Mouse (Mus musculus) B cell, adult 62 days (primary cell): ENCODE data around the gene Fam166a. TPM values are rescaled to one million over a fixed set of nuclear protein-coding genes. Genes with fewer than 3 reads are reported as not detected.

Experiments used
- total RNA-seq: library from RNA; stranded (reverse); gene quantifications from 4 replicates; pipeline ENCODE4 v1.2.4, GENCODE M21; 2023

The Fam166a gene
- total RNA-seq, result 0.89 TPM in 1 of 4 replicates, not detected in the others

DNA sequence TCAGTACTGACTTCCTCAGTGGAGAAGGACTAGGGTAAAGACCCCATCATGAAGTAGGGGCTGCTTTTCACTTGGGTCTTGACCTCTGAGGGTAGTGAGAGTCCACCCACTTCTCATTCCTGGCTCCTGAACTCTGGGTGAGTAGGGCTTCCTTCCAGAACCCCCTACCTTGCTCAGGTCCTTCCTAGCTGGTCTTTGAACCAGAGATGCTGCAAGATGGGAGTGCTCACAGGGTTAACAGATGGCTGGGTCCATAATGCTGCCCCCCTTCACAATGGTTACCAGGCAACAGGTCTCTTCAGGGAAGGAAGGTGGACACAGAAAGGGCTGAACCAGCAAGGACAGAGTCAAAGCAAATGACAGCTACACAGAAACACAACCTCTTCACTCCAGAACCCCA, at the start of gene Fam166a:
Fam166a (plus strand) TSS at position 301 of the 400 bp plus-strand sequence.

DNA sequence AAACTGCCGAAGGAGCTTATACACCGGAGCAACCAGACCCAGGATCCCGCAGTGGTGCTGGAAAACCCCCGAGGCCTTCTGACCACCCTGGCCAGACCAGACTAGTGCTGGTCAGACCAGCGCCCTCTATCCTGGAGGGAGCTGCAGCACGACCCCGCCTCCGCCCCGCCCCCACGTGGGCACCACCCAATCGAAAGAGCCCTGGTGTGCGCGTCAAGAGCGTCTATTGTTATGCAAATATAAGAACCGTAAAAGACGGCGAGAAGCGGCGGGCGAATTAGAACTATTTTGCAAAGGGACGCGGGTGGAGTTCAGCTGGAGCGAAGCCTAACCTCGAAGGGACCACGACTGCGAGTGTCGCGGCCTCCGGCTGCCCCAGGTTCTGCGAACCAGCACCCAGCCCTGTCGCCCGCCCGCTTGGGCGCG, 38.1 kb upstream of the Fam166a start, which contains the start of gene Nrarp:
Nrarp (plus strand) TSS at position 281 of the 426 bp plus-strand sequence.

DNA sequence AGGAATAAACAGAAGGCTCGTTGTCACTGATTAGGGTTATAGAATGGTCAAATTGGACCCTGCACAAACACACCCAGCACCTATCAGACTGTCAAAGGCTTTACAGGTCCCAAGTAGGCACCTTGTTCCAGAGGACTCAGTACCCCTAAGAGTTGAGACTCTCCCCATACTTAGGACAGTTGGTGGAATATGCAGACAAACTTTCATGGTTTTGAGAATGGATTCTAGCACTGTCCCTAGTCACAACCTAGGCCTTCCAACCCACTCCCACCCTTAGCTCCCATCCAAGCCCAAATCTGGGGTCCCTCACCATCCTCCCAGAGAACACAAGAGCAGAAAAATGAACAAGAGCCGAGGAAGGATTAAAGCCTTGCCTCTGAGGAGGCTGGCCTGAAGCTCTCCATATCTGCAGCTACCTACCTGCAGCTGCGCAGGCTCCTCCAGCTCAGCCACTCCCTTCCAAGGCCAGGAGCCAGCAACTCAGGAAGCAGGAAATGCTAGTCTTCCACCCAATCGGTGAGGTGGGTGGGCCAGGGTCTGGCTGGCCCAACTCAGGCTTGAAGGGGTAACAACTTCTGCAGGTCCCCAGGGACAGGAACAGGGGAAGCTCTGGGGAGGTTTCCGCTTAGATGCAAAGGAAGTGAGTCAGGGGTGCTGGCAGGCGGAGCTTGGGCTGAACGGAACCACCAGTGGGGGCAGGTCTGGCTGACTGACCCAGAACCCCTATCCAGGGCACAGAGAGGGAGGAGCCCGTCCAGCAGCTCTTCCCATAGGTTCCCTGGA, 22.2 kb upstream of the Fam166a start, which contains the start of gene Tor4a:
Tor4a (minus strand) TSS at position 715 of the 783 bp plus-strand sequence.

GRCm38 (mm10) chr2:25211121-25211670, 7.3 kb upstream of the Fam166a start, which contains the start of gene Nelfb:
Nelfb (minus strand) TSS chr2:25211489.

GRCm38 (mm10) chr2:25214444-25214843, 4.1 kb upstream of the Fam166a start, which contains the start of gene Stpg3:
Stpg3 (minus strand) TSS chr2:25214637.

GRCm38 (mm10) chr2:25224492-25224765, 5.9 kb downstream of the Fam166a start, which contains the start of gene Tubb4b:
Tubb4b (minus strand) TSS chr2:25224702.

GRCm38 (mm10) chr2:25234050-25234449, 15.5 kb downstream of the Fam166a start, which contains the start of gene Slc34a3:
Slc34a3 (minus strand) TSS chr2:25234364.

DNA sequence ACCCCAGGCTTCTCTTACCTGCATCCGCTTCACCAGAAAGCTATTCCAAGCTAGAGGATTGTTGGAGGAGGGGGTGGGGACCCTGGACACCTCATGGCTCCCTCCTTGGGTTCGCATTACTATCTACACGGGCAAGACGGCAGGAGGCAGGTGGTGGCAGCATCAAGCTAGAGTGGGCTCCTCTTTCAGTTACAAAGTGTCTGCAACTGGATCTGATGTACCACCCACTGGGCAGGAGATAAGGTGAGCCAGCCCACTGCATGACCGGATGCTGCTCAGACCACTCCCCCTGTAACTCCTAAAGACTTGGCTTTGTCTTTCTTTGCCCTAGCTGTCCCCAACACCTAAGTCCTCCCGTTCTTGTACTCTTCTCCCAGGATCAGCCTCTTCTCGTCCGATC, 18.1 kb downstream of the Fam166a start, which contains the start of gene Rnf224:
Rnf224 (minus strand) TSS at position 174 of the 400 bp plus-strand sequence.

DNA sequence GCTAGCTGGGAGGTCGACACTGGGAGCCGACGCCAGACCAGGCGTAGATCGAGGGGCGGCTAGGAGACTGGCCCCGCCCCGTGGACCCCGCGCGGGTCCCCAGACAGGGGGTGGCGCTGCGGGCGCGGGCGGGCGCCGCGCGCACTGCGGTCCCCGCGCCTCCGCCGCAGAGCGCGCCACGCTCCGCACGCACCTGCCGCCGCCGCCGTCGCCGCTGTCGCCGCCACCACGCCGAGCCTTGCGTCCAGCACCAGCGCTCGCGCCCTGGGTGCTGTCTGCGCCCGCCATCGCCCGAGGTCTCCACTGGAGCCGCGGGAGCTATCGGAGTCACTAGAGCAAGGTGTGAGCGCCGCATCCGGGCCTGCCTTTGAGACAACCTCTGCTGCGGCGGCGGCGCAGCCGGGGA, 23.6 kb downstream of the Fam166a start, which contains the start of the genes Rnf208 and Cysrt1:
Rnf208 (plus strand) TSS at position 155 of the 406 bp plus-strand sequence.
Cysrt1 (minus strand) TSS at position 352 of the 406 bp plus-strand sequence.

GRCm38 (mm10) chr2:25246183-25247072, 27.9 kb downstream of the Fam166a start, which contains the start of gene AL732309.1:
AL732309.1 (minus strand) TSS chr2:25246863.

DNA sequence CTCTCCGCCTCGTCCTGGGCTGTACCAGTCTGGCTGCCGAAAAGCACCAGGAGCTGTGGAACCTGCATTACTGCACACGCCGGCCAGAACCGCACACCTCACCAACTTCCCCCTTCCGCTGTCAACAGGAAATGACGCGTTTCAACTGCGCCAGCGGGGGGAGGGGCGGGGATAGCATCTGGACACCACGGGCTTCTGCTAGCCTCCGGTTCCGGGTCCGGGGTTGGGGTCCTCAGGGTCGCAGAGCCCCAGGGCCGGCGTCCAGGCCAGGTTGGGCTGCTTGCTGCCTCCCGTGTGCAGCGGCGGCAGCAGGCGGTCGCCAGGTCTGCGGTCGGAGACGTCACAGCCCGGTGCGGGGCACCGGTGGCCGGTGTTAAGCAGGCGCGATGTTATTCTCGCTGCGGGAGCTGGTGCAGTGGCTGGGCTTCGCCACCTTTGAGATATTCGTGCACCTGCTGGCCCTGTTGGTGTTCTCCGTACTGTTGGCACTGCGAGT, 36.8 kb downstream of the Fam166a start, which contains the start of gene Tmem203:
Tmem203 (plus strand) TSS at position 156 of the 496 bp plus-strand sequence.

GRCm38 (mm10) chr2:25262291-25262767, 43.8 kb downstream of the Fam166a start, which contains the start of gene Tprn:
Tprn (plus strand) TSS chr2:25262618.

Other genes starting within 250 kb of the Fam166a start
- 19.0 to 23.1 TPM (median 21.2 TPM) in 4 replicates for gene Mrpl41, start 243.6 kb upstream of the Fam166a start, total RNA-seq
- 120 to 131 TPM (median 127 TPM) in 4 replicates for gene Pnpla7, start 242.7 kb upstream of the Fam166a start, total RNA-seq
- gene Nsmf, start 164.4 kb upstream of the Fam166a start, total RNA-seq, result 38.8 to 54.8 TPM (median 42.4 TPM) in 4 replicates
- not detected in 4 replicates for gene Entpd8, start 138.4 kb upstream of the Fam166a start, total RNA-seq
- not detected in 4 replicates for gene Noxa1, start 123.6 kb upstream of the Fam166a start, total RNA-seq
- gene Nrarp, start 38.0 kb upstream of the Fam166a start, total RNA-seq, result 5.2 to 8.3 TPM (median 7.2 TPM) in 4 replicates
- 29.8 to 31.9 TPM (median 30.9 TPM) in 4 replicates for gene Tor4a, start 21.9 kb upstream of the Fam166a start, total RNA-seq
- gene Nelfb, start 7.3 kb upstream of the Fam166a start, total RNA-seq, result 71.6 to 75.6 TPM (median 72.5 TPM) in 4 replicates
- gene Stpg3, start 4.1 kb upstream of the Fam166a start, total RNA-seq, result not detected in 4 replicates
- gene Tubb4b, start 6.0 kb downstream of the Fam166a start, total RNA-seq, result 101 to 123 TPM (median 110 TPM) in 4 replicates
- not detected in 4 replicates for gene Slc34a3, start 15.6 kb downstream of the Fam166a start, total RNA-seq
- not detected in 4 replicates for gene Rnf224, start 18.0 kb downstream of the Fam166a start, total RNA-seq
- not detected in 4 replicates for gene Rnf208, start 23.5 kb downstream of the Fam166a start, total RNA-seq
- gene Cysrt1, start 23.7 kb downstream of the Fam166a start, total RNA-seq, result not detected in 4 replicates
- 4.6 to 12.8 TPM (median 6.9 TPM) in 4 replicates for gene AL732309.1, start 28.1 kb downstream of the Fam166a start, total RNA-seq
- gene Tmem203, start 36.7 kb downstream of the Fam166a start, total RNA-seq, result 18.8 to 26.6 TPM (median 24.1 TPM) in 4 replicates
- gene Tprn, start 43.9 kb downstream of the Fam166a start, total RNA-seq, result 13.6 to 20.3 TPM (median 14.4 TPM) in 4 replicates
- gene Ssna1, start 53.7 kb downstream of the Fam166a start, total RNA-seq, result 30.8 to 37.7 TPM (median 35.7 TPM) in 4 replicates
- gene Anapc2, start 53.7 kb downstream of the Fam166a start, total RNA-seq, result 101 to 113 TPM (median 107 TPM) in 4 replicates
- gene Tmem210, start 69.4 kb downstream of the Fam166a start, total RNA-seq, result not detected in 4 replicates
- gene Lrrc26, start 71.2 kb downstream of the Fam166a start, total RNA-seq, result not detected in 4 replicates
- not detected in 4 replicates for gene Grin1, start 100.4 kb downstream of the Fam166a start, total RNA-seq
- 39.7 to 50.0 TPM (median 47.1 TPM) in 4 replicates for gene Man1b1, start 113.6 kb downstream of the Fam166a start, total RNA-seq
- 41.2 to 46.3 TPM (median 43.4 TPM) in 4 replicates for gene Dpp7, start 137.6 kb downstream of the Fam166a start, total RNA-seq
- 22.5 to 35.7 TPM (median 25.5 TPM) in 4 replicates for gene Uap1l1, start 146.9 kb downstream of the Fam166a start, total RNA-seq
- 0.48 to 0.85 TPM in 2 of 4 replicates, not detected in the others for gene Sapcd2, start 153.6 kb downstream of the Fam166a start, total RNA-seq
- gene Entpd2, start 177.1 kb downstream of the Fam166a start, total RNA-seq, result not detected in 4 replicates
- not detected in 4 replicates for gene Npdc1, start 180.6 kb downstream of the Fam166a start, total RNA-seq
- gene Fut7, start 204.5 kb downstream of the Fam166a start, total RNA-seq, result not detected in 4 replicates
- gene Abca2, start 210.0 kb downstream of the Fam166a start, total RNA-seq, result 44.9 to 53.9 TPM (median 49.1 TPM) in 4 replicates
- 0.83 TPM in 1 of 4 replicates, not detected in the others for gene Clic3, start 238.1 kb downstream of the Fam166a start, total RNA-seq
- 115 to 135 TPM (median 127 TPM) in 4 replicates for gene Paxx, start 242.3 kb downstream of the Fam166a start, total RNA-seq